Mouse (Mus musculus) E14TG2a.4 (cell line): ENCODE data around the gene Wdcp.
A peak's percentile ranks its signal among the peaks of the same experiment; 100 is the strongest.

ENCODE experiments used
- CTCF ChIP-seq: conservative IDR thresholded peaks from 2 replicates; pipeline ENCODE4 v1.5.1; 2014; ENCODE audit warnings: low read length
- NANOG ChIP-seq: IDR thresholded peaks from 2 replicates; pipeline ENCODE4 v1.6.1; 2014; ENCODE audit warnings: borderline replicate concordance, low read length, mixed read lengths
- POU5F1 ChIP-seq: IDR thresholded peaks from 2 replicates; pipeline ENCODE4 v1.6.1; 2014; ENCODE audit warnings: low read length, borderline replicate concordance

DNA sequence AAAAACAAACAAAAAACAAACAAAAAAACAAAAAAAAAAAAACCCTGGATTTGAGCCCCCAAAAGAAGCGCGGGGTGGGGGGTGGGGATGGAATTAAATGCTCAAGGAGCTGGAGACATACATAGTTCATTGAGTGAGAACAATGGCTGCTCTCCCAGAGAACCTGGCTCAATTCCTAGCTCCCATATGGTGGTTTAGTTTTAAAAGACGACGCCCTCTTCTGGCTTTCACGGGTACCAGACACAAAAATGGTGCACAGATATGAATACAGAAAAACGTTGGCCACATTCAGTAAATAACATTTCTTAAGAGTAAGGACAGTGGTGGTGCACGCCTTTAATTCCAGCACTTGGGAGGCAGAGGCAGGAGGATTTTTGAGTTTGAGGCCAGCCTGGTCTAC is 62.8 kb downstream of the Wdcp start:
- TF ChIP-seq CTCF = peak; percentile 26
- TF ChIP-seq POU5F1 = no peak
- TF ChIP-seq NANOG = no peak
